Mouse (Mus musculus): Measurements from ENCODE around the gene Il33.

The Il33 gene

DNA sequence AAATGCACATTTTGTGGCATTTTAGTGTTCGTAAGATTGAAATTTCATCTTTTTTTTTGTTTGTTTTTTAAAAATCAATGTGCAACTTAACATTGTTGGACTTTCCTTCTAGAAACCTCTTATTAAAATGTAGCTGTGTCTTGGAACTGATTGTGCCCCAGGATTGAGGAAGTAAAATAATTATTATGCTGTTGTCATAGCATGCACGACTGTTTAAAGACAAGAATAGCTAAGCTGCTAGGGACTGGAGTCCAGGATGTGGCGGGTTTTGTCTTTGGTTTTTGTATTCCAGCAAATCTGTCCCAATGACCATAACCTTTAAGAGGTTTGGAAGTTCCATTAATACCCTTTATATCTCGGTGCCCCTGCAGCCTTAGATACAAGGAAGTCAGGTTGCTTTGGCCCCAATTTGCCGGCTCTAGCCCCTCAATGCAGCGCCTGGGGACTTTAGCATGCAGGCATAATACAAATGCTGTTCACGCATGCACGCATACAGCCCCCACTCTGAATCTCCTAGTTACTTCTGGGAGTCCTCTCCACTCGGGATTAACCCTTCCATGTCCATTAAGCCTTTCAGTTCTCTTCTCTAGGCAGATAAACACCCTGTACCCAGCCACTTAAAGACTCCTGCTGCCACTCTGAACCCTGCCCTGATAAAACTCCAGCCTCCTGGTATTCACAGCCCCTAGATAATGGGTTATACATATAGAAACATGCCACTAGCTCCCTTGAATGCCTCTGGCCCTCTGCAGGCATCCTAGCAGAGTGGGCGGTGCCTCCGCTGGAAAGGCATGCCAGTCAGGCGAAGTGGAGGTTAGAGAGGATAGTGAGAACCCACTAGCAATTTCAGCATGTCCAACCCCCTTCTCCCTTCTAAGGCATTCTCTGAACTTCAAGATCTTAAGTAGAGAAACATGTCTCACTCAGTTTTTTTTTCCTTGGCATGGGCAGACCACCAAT lies 75.8 kb downstream of the Il33 start:
- no peak for DNase-seq (ENCODE audit: low spot score in 2 of 2)

DNA sequence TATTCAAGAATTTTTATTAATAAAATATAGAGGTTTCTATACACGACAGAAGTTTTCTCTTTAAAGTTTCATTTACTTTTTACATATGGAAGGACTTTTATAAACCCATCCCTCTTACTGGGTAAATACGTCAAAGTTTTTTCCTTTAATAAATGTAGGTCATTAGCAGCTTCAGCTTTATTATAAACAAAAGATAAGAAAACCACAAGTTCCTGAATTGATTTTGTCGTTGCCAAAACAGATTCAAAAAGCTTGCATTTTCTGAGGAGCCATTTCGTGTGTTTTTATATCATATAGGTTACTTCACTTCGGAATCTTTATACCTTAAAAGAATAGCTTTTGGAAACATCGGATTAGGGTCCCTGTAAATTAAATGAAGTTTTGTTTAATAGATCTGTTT lies 76.6 kb downstream of the Il33 start:
- no peak for DNase-seq (ENCODE audit: low spot score in 2 of 2)

DNA sequence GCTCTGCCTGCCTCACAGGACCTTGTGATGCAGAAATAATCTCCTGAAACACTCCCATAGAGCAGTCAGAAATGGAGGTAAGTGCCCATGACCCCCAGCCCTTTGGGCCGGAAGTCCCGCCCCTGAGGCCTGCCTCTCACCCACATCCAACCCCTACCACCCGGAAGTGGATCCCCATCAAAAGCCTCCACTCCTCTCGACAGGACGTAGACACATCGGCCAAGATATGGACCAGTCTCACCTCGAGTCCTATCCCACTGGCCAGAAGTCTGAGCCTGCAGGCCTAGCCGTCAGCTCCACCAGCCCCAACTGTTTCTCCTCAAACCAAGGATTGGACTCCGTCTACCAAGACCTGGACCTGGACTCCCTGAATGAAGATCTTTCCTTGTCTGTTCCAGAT lies 78.7 kb downstream of the Il33 start, which contains the start of gene Trpd52l3:
Trpd52l3 (plus strand) TSS at position 170 of the 400 bp plus-strand sequence.
- DNase-seq (ENCODE audit: low spot score in 2 of 2), result no peak

DNA sequence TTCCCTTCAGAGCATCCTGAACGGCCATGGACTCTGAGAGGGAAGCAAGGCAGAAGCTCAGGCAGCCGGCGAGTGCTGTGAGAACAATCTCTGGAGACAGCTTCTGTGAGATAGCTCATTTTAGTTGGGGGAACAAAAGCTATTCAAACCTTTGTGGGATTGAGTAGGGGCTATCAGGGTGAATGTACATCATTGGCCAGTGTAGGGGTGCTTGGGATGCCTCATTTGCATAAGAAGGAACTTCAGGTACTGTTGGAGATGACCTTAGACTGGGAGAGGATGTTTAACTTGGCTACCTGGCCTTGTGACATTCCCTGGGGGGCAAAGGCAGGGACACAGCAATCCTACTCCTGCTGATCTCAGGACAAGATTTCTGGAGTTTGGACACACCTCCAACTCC lies 81.5 kb downstream of the Il33 start:
- DNase-seq (ENCODE audit: low spot score in 2 of 2), result no peak

All from urinary bladder, adult 18-20 months (tissue).